Mouse (Mus musculus) bone marrow macrophage, adult 2 months (primary cell): ENCODE results near the gene Anp32a.

ENCODE experiments used
- CTCF ChIP-seq: IDR thresholded peaks from 2 replicates; pipeline ENCODE4 v1.5.1; 2012; ENCODE audit warnings: low read depth, mild to moderate bottlenecking, low read length, moderate library complexity
- POLR2A ChIP-seq: IDR thresholded peaks from 2 replicates; pipeline ENCODE4 v1.6.1; 2012; ENCODE audit warnings: mild to moderate bottlenecking, low read depth, low read length, borderline replicate concordance

DNA sequence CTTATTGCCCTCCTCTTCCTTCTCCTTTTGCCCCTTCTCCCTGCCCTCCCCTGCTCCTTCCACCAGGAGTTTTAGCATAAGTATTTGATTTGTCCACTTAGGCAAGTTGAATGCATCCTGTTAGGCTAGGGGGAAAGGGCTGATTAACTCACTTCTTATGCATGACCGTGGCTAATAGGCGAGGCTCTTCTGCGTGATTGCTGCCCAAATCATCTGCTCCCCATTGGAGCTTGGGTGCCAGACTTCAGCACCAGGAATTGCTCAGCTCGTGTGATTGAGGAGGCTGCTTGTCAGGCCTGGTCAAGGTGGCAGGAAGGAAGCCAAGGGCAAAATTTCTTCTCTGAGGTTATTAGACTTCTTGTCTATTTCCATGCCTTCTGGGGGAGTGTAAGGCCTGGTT lies 19.8 kb downstream of the Anp32a start:
- TF ChIP-seq CTCF (no peak), POLR2A (no peak)
